Mouse (Mus musculus): ENCODE data around the gene Tbc1d8. TPM values are rescaled to one million over a fixed set of nuclear protein-coding genes. Genes with fewer than 3 reads are reported as not detected.
A peak's percentile ranks its signal among the peaks of the same experiment; 100 is the strongest.

Tbc1d8 gene
- polyA plus RNA-seq, 1 experiment from 2014 or later, result 11.7 TPM

DNA sequence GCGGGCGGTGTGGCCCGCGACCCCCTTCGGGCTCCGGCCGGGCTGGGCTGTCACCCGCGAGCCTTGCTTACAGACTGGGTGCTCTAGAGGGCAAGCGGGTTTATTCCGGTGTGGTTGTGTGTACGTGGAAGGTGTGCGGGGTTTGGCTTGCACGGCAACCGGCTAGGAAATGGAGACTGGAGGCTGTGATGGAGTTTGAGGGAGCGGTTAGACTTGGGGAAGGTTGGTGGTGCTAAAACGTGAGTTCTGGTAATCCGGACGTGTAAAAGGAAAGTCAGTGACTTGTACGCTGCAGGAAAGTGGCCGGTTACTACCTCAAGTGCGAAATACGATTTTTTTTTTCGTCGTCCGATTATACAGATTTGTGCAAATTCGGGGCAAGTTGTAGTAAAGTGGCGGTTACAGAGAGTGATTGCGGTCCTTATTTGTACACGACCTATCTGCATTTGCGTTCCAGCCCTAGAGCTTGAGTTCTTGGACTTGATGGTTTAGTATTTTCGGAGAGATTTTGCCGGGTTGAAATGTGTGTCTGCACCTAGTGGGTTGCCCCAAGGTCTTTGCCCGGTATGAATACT is 110.2 kb downstream of the Tbc1d8 start:
- peak; percentile 6; the same call in 1 of the 2 replicates for ATAC-seq (ENCODE audit: insufficient read depth, low FRiP score, low read depth)
- peak overlapping the region; percentile 74 for H3K4me3 ChIP-seq (replicated peaks)
- H3K36me3 ChIP-seq, result peaks cover 35% of the 10 kb centered on the region
- peaks cover 3% of the 10 kb centered on the region; the same call in 1 of the 2 replicates for H3K4me1 ChIP-seq
- H3K27me3 ChIP-seq (replicated peaks), result no peaks in the 10 kb centered on the region
- H3K9me3 ChIP-seq, result no peaks in the 10 kb centered on the region
- H3K9ac ChIP-seq, result peak overlapping the region; percentile 73
- H3K27ac ChIP-seq, result peak overlapping the region; percentile 93
- WGBS, result under 1% methylated on average over 34 of the region's 34 CpGs
- peak overlapping the region; percentile 68 for H3K4me2 ChIP-seq

DNA sequence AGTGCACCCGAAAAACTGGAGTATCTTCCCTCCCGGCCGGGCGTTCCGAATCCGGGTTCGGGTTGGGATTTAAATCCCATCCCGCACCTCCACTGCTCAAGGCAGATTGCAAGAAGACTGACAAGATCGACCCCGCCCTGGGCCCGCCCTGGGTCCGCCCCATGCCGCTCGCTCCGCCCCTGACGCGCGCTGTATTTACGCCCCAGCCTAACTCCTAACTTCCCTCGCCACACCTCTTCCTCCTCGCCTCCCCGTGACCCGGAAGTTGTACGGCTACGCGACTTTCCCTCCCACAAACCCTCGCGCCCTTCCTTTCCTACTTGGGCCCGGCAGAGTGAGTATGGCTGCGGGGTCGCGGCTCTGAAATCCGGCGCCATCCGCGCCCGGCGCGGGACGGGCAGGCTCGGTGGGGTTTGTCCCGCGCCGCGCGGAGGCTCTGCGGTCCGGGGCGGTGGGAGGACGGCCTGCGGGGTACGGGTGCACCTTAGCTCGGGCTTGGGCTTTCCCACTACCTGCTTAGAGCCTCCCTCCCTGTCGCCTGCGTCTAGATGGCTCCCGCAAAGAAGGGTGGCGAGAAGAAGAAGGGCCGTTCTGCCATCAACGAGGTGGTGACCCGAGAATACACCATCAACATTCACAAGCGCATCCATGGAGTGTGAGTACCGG is 110.8 kb downstream of the Tbc1d8 start, which contains the start of gene Rpl31:
Rpl31 (plus strand) TSS at position 242 of the 666 bp plus-strand sequence.
- H3K9ac ChIP-seq, result peak within 1 kb of the TSS; percentile 73
- H3K27me3 ChIP-seq (replicated peaks), result no peaks in the 10 kb centered on the region
- peak; percentile 98 for ATAC-seq (ENCODE audit: insufficient read depth, low FRiP score, low read depth)
- peak within 1 kb of the TSS; percentile 74 for H3K4me3 ChIP-seq (replicated peaks)
- H3K4me1 ChIP-seq, result peaks cover 3% of the 10 kb centered on the region; the same call in 1 of the 2 replicates
- peaks cover 32% of the 10 kb centered on the region for H3K36me3 ChIP-seq
- peak within 1 kb of the TSS; percentile 68 for H3K4me2 ChIP-seq
- H3K27ac ChIP-seq, result peak within 1 kb of the TSS; percentile 93
- WGBS, result under 1% methylated on average over 59 of the region's 62 CpGs
- no peaks in the 10 kb centered on the region for H3K9me3 ChIP-seq

DNA sequence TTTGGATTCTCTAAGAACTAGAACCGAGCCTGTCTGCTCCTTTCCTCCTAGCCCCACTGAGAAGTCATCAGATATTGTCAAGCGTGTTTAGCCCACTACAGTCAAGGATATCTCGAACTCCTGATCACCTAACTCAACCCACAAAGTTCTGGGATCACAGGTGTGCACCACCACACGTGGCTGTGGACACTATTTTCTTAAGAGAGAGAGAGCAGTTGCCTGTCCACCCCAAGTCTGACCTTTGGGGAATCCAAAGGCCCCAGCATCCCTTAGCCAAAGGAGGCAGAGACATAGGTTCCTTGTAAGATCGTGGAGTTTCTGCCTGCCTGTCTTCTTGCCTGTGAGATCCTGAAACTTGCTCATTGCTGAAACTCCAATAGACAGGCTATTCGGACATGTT is 111.5 kb downstream of the Tbc1d8 start:
- H3K4me1 ChIP-seq, result peaks cover 4% of the 10 kb centered on the region; the same call in 1 of the 2 replicates
- H3K9ac ChIP-seq, result peak overlapping the region; percentile 20; the same call in 1 of the 2 replicates
- H3K27ac ChIP-seq, result no peak overlapping the region
- no peaks in the 10 kb centered on the region for H3K27me3 ChIP-seq (replicated peaks)
- H3K4me2 ChIP-seq, result peak overlapping the region; percentile 58
- WGBS, result 25% methylated on average over 6 of the region's 6 CpGs
- ATAC-seq (ENCODE audit: insufficient read depth, low FRiP score, low read depth), result no peak
- H3K36me3 ChIP-seq, result peaks cover 26% of the 10 kb centered on the region
- peak overlapping the region; percentile 74 for H3K4me3 ChIP-seq (replicated peaks)
- H3K9me3 ChIP-seq, result no peaks in the 10 kb centered on the region

DNA sequence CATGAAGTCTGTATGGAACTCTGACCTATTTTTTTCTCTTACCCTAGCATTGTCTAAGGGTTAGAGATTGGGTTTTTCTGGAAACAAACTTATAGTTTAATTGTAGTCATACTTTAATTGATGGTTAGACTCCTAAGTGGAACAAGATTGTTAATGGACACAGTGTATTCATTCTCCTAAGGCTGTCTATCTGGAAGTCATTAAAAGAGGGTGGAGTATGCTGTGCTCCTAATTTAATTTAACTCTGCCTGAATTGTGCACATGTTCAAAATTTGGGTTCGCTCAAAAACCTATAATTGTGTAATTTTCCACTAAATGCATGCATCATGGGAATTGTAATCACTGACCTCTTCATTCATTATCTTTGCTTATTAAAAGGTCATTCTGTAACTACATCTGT is 113.0 kb downstream of the Tbc1d8 start:
- WGBS, result 92% methylated on average over 1 of the region's 1 CpGs
- Histone ChIP-seq H3K27ac (no peak overlapping the region), H3K36me3 (peaks cover 11% of the 10 kb centered on the region), H3K4me2 (no peak overlapping the region), H3K9me3 (no peaks in the 10 kb centered on the region), H3K9ac (no peak overlapping the region), H3K27me3 (replicated peaks) (no peaks in the 10 kb centered on the region), H3K4me1 (peaks cover 8% of the 10 kb centered on the region; the same call in 1 of the 2 replicates), H3K4me3 (replicated peaks) (no peak overlapping the region)
- no peak for ATAC-seq (ENCODE audit: insufficient read depth, low FRiP score, low read depth)

DNA sequence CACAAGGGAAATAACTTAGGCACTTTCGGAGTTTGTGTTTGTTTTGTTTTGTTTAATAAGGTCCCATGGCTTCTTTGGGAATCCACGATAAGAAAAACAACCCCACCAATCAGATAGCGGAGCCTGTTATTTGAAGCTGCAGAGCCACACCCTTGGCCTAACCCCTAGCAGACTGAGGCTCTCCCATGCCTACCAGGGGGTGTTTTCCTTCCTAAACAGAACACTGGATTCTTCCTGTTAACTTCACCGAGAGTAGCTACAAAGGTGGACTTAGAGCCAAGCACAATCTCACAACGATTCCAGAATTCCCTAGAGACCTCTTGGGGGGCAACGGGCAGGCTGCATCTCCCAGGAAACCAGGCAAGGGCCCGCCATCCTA is 116.1 kb downstream of the Tbc1d8 start:
- WGBS, result 43% methylated on average over 7 of the region's 7 CpGs

DNA sequence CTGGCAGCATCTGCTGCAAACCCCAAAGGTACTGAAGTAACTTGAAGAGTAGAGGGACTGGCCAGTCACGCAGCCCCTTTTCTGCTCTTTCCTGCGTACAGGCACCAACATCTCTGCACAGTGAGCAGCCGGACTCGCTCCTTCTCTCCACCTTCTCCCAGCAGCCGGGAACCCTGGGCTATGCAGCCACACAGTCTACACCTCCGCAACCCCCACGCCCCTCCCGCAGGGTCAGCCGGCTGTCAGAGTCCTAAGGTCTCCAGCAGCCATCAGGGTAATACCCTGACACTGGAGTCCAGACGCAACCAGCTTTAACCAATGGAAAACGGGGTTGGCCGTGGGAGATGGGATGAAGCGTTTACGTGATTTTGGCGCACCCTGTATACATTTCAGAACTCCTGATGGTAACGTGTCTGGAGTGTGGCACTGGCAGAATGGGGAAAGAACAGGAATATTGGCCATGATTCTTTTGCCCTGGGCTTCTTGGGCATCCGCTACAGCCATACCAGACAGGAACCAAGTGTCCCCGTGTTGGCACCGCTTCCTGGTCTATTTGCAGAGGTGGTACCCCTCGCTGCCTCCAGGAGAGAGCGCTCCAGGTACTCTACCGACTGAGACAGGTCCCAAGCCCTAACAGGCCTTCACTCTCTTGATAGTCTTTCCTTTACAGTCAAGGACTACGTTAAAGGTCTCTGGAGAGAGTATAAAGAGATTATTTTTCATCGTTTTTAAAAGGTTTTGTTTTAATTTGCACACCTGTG is 116.6 kb downstream of the Tbc1d8 start:
- Histone ChIP-seq H3K9me3 (no peaks in the 10 kb centered on the region), H3K4me3 (replicated peaks) (peak overlapping the region; percentile 9; the same call in 1 of the 2 replicates), H3K4me1 (0 out of 2 replicates have a peak, but pooled peaks cover 5% of the 10 kb centered on the region), H3K27me3 (replicated peaks) (no peaks in the 10 kb centered on the region), H3K9ac (no peak overlapping the region), H3K4me2 (peak overlapping the region; percentile 41), H3K27ac (no peak overlapping the region), H3K36me3 (no peaks in the 10 kb centered on the region)
- ATAC-seq (ENCODE audit: insufficient read depth, low FRiP score, low read depth), result peak; percentile 36; the same call in 1 of the 2 replicates
- 28% methylated on average over 24 of the region's 24 CpGs for WGBS

More for the DNA sequence above, 116.1 kb downstream of the Tbc1d8 start:
- Histone ChIP-seq H3K9ac (no peak overlapping the region), H3K27ac (no peak overlapping the region), H3K9me3 (no peaks in the 10 kb centered on the region), H3K36me3 (no peaks in the 10 kb centered on the region), H3K4me3 (replicated peaks) (no peak overlapping the region), H3K4me1 (0 out of 2 replicates have a peak, but pooled peaks cover 5% of the 10 kb centered on the region), H3K27me3 (replicated peaks) (no peaks in the 10 kb centered on the region), H3K4me2 (no peak overlapping the region)
- ATAC-seq (ENCODE audit: insufficient read depth, low FRiP score, low read depth), result no peak

DNA sequence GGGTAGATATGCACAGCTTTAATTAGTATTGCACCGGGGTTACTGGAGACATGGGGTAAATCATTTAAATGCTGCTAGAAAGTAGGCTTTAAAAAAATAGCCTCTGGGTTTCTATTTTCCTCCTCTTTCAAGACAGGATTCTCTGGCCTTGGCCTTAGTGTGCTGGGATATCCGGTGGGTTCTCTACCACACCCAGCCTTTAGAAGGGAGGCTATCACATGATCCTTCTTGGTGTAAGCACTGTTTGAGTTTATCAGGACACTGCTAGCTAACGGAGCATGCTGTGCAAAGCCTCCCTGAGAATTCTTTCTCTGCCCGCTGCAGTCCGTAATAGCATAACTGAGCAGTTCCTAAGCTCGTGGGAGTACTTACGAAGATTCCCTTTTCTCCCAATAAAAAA is 129.1 kb downstream of the Tbc1d8 start:
- Histone ChIP-seq H3K4me3 (replicated peaks) (no peak overlapping the region), H3K27me3 (replicated peaks) (no peaks in the 10 kb centered on the region), H3K27ac (no peak overlapping the region), H3K9ac (no peak overlapping the region), H3K36me3 (no peaks in the 10 kb centered on the region), H3K4me1 (no peaks in the 10 kb centered on the region), H3K9me3 (no peaks in the 10 kb centered on the region), H3K4me2 (no peak overlapping the region)
- WGBS, result 77% methylated on average over 7 of the region's 7 CpGs
- no peak for ATAC-seq (ENCODE audit: insufficient read depth, low FRiP score, low read depth)

DNA sequence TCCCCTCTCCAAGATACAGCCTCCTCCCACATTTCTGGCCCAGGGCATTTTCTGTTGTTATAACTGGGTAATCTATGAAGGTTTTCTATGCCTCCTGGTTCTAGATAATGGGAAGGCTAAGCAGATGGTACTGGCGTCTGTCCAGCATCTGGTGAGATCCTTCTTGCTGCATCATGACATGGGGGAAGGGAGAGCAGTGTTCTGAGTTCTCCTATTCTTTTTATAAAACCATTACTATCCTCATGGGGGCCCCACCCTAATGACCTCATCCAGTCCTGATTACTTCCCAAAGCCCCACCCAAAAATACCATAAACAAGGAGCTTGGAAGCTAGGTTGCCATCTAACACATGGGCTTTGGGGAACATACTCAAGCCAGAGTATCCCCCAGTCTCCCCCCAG is 129.6 kb downstream of the Tbc1d8 start:
- no peaks in the 10 kb centered on the region for H3K9me3 ChIP-seq
- H3K27me3 ChIP-seq (replicated peaks), result no peaks in the 10 kb centered on the region
- no peak overlapping the region for H3K4me3 ChIP-seq (replicated peaks)
- H3K9ac ChIP-seq, result no peak overlapping the region
- H3K4me2 ChIP-seq, result no peak overlapping the region
- ATAC-seq (ENCODE audit: insufficient read depth, low FRiP score, low read depth), result no peak
- H3K27ac ChIP-seq, result no peak overlapping the region
- no peaks in the 10 kb centered on the region for H3K36me3 ChIP-seq
- 64% methylated on average over 1 of the region's 1 CpGs for WGBS
- no peaks in the 10 kb centered on the region for H3K4me1 ChIP-seq

DNA sequence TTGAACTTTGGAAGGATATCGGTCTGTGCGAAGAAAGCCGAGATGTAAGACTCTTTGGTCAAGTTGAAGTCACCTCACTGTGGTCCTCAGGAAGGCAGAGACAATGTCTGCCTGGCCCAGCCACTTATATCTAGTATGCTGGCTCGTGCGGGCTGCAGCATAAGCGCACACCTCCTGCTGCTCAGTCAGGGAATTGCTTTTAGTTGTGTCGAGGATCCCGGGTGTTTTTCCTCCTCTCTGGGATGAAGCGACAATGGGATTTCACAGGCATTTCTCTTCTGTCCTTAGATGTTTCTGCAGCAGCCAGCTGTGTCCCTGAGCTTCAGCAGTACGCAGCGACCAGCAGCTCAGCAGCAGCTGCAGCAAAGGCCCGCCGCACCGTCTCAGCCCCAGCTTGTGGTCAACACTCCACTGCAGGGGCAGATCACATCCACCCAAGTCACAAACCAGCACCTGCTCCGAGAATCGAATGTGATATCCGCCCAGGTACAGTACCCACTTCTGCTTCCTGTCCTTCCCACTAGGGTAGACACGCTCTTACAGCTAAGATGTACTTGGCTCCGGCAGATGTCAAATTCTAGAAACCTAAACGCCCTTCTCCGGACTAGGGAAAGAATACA is 133.5 kb downstream of the Tbc1d8 start:
- H3K27ac ChIP-seq, result no peak overlapping the region
- no peaks in the 10 kb centered on the region for H3K9me3 ChIP-seq
- H3K4me2 ChIP-seq, result no peak overlapping the region
- H3K9ac ChIP-seq, result no peak overlapping the region
- no peak overlapping the region for H3K4me3 ChIP-seq (replicated peaks)
- H3K4me1 ChIP-seq, result no peaks in the 10 kb centered on the region
- no peaks in the 10 kb centered on the region for H3K27me3 ChIP-seq (replicated peaks)
- no peaks in the 10 kb centered on the region for H3K36me3 ChIP-seq
- no peak for ATAC-seq (ENCODE audit: insufficient read depth, low FRiP score, low read depth)
- WGBS, result 64% methylated on average over 21 of the region's 21 CpGs

DNA sequence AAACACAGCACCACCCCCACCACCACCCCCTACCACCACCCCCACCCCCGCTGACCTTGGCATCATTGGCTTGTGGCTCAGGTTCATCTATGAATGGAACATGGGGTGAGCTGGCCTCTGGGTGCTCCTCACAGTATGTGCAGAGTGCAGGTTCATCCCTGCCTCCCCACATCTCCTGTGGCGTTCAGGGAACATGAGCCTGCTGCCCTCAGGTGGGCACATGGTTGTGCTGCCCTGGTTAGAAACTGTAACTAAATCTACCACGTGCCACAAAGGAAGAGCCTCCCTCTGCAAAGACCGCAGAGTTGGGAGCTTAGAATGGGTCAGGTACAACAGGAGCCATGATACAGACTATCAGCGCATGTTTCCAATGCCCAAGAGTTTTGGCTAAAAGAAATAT is 135.3 kb downstream of the Tbc1d8 start:
- no peak overlapping the region for H3K27ac ChIP-seq
- no peak overlapping the region for H3K4me2 ChIP-seq
- no peaks in the 10 kb centered on the region for H3K4me1 ChIP-seq
- no peaks in the 10 kb centered on the region for H3K27me3 ChIP-seq (replicated peaks)
- no peaks in the 10 kb centered on the region for H3K9me3 ChIP-seq
- H3K9ac ChIP-seq, result no peak overlapping the region
- 85% methylated on average over 5 of the region's 5 CpGs for WGBS
- no peaks in the 10 kb centered on the region for H3K36me3 ChIP-seq
- H3K4me3 ChIP-seq (replicated peaks), result no peak overlapping the region
- no peak for ATAC-seq (ENCODE audit: insufficient read depth, low FRiP score, low read depth)

DNA sequence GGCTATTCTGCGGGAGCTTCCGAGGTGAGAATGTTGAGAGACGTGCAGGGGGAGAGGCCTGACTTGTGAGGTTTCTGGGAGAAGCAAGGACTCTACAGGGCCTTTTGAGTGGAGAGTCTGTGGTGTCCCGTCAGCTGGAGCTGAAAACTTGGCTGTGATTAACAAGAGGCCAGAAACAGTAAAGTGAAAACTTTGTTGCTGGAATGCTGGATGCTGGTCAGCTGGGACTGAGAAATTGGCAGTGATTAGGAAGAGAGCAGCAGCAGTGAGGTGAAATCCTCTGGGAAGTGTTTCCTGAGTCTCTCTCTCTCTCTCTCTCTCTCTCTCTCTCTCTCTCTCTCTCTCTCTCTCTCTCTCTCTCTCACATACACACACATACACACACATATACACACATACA is 136.7 kb downstream of the Tbc1d8 start:
- Histone ChIP-seq H3K9ac (no peak overlapping the region), H3K4me1 (no peaks in the 10 kb centered on the region), H3K4me3 (replicated peaks) (no peak overlapping the region), H3K27ac (no peak overlapping the region), H3K9me3 (no peaks in the 10 kb centered on the region), H3K4me2 (no peak overlapping the region), H3K36me3 (no peaks in the 10 kb centered on the region), H3K27me3 (replicated peaks) (no peaks in the 10 kb centered on the region)
- ATAC-seq (ENCODE audit: insufficient read depth, low FRiP score, low read depth), result no peak
- WGBS, result 78% methylated on average over 4 of the region's 4 CpGs

Measured in stomach, embryonic 15.5 days (tissue).